Mouse (Mus musculus): ENCODE data around the gene Fgf10. TPM values are rescaled to one million over a fixed set of nuclear protein-coding genes. Genes with fewer than 3 reads are reported as not detected.

Fgf10 gene
- polyA plus RNA-seq, 1 experiment from 2014 or later = 0.67 TPM

- H3K27me3 ChIP-seq = no peaks in the 10 kb centered on the region
- no peak overlapping the region for H3K4me3 ChIP-seq (replicated peaks)
- 95% methylated on average over 2 of the region's 2 CpGs for WGBS
- no peak overlapping the region for H3K27ac ChIP-seq
- ATAC-seq = no peak
- no peaks in the 10 kb centered on the region for H3K9me3 ChIP-seq
- H3K36me3 ChIP-seq = no peaks in the 10 kb centered on the region
- H3K4me2 ChIP-seq (replicated peaks) = no peak overlapping the region
- H3K4me1 ChIP-seq (replicated peaks) = no peaks in the 10 kb centered on the region
- H3K9ac ChIP-seq (replicated peaks) = no peak overlapping the region
These were observed 23.5 kb downstream of the Fgf10 start for GRCm38 (mm10) chr13:118693049-118693448.

DNA sequence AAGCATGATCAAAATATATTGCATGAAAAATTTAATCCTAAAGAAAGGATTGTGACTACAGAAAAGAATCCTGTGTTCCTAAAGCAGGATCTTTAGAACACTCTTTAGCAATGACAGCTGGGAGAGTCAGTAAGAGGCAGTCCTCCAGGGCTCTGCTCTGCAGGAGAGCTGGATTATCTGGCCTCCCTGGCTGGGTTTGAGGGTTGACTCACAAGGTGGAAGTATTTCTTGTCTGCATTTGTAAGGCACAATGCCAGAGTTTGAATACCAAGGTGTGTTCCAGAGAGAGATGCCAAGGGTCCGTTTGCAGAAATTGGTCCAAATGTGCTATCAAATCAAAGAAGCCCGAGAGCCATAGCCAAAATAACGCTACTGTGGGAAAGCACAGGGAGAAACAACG is 25.5 kb downstream of the Fgf10 start:
- no peak for ATAC-seq
- no peaks in the 10 kb centered on the region for H3K27me3 ChIP-seq
- no peaks in the 10 kb centered on the region for H3K36me3 ChIP-seq
- H3K9ac ChIP-seq (replicated peaks) = no peak overlapping the region
- no peaks in the 10 kb centered on the region for H3K4me1 ChIP-seq (replicated peaks)
- no peak overlapping the region for H3K4me3 ChIP-seq (replicated peaks)
- no peak overlapping the region for H3K27ac ChIP-seq
- no peak overlapping the region for H3K4me2 ChIP-seq (replicated peaks)
- H3K9me3 ChIP-seq = no peaks in the 10 kb centered on the region
- 18% methylated on average over 4 of the region's 4 CpGs for WGBS

DNA sequence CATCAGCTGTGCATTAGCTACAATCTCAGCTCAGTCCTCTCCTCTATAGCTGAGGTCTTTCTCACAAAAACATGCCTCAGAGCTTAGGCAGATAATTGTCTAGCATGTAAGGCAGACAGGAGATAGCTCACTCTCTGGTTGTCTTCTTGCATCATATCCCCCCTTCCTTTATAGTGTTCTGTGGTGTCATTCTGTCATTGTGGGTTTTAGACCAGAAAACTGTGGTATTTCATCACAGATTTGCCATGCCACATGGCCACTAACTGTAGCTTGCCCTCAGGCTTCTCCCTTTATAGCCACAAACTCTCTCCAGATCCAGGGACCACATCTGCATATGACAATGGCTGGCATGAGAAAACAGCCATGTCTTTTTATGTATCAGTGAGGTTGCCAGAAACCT is 34.1 kb downstream of the Fgf10 start:
- no peak overlapping the region for H3K27ac ChIP-seq
- no peak overlapping the region for H3K9ac ChIP-seq (replicated peaks)
- no peaks in the 10 kb centered on the region for H3K9me3 ChIP-seq
- no peak overlapping the region for H3K4me3 ChIP-seq (replicated peaks)
- ATAC-seq = no peak
- no peaks in the 10 kb centered on the region for H3K4me1 ChIP-seq (replicated peaks)
- no peak overlapping the region for H3K4me2 ChIP-seq (replicated peaks)
- H3K27me3 ChIP-seq = no peaks in the 10 kb centered on the region
- no peaks in the 10 kb centered on the region for H3K36me3 ChIP-seq

- Histone ChIP-seq H3K27ac (no peak overlapping the region), H3K9me3 (no peaks in the 10 kb centered on the region), H3K9ac (replicated peaks) (no peak overlapping the region), H3K27me3 (no peaks in the 10 kb centered on the region), H3K4me2 (replicated peaks) (no peak overlapping the region), H3K4me3 (replicated peaks) (no peak overlapping the region), H3K4me1 (replicated peaks) (no peaks in the 10 kb centered on the region), H3K36me3 (no peaks in the 10 kb centered on the region)
- 78% methylated on average over 3 of the region's 3 CpGs for WGBS
- ATAC-seq = no peak
These were observed 36.1 kb downstream of the Fgf10 start for GRCm38 (mm10) chr13:118705716-118706115.

- no peak overlapping the region for H3K4me2 ChIP-seq (replicated peaks)
- H3K36me3 ChIP-seq = no peaks in the 10 kb centered on the region
- WGBS = 84% methylated on average over 1 of the region's 1 CpGs
- no peaks in the 10 kb centered on the region for H3K9me3 ChIP-seq
- no peak overlapping the region for H3K4me3 ChIP-seq (replicated peaks)
- H3K4me1 ChIP-seq (replicated peaks) = peaks cover 17% of the 10 kb centered on the region
- no peak overlapping the region for H3K9ac ChIP-seq (replicated peaks)
- H3K27ac ChIP-seq = no peak overlapping the region
- ATAC-seq = no peak
- peaks cover 19% of the 10 kb centered on the region for H3K27me3 ChIP-seq
These were observed 40.3 kb downstream of the Fgf10 start for GRCm38 (mm10) chr13:118709912-118710311.

DNA sequence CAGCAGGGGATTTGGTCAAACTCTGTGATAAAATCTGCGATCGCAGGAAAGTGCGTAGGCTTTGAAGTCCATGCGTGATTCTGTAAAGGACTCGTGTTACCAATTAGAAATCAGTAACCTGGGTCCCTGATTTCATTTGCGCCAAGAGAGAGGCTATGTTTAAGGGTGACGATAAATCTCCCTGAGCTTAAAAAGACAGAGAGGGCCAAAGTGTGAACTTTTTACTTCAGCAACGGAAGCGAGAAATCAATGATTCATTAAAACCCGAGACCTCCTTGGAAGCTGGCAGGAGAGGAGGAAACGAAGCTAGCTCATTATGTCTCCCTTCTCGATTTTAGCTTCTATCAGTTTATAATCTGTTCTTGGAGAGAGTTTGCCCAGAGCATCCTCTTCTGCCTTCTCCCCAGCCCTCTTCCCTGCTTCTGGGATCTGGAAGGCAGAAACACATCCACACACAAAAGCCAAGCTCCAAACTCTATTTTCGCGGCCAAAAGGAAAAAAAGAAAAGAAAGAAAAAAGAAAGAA is 44.1 kb downstream of the Fgf10 start:
- H3K36me3 ChIP-seq = no peaks in the 10 kb centered on the region
- peak overlapping the region; percentile 95 for H3K4me2 ChIP-seq (replicated peaks)
- no peak for ATAC-seq
- WGBS = 2% methylated on average over 14 of the region's 14 CpGs
- H3K27ac ChIP-seq = no peak overlapping the region
- no peaks in the 10 kb centered on the region for H3K9me3 ChIP-seq
- peaks cover 41% of the 10 kb centered on the region for H3K27me3 ChIP-seq
- H3K4me3 ChIP-seq (replicated peaks) = peak overlapping the region; percentile 55
- peaks cover 33% of the 10 kb centered on the region for H3K4me1 ChIP-seq (replicated peaks)
- H3K9ac ChIP-seq (replicated peaks) = 0 out of 2 replicates have a peak overlapping the region, but pooled peaks have one; percentile 10

- H3K4me2 ChIP-seq (replicated peaks) = peak overlapping the region; percentile 95
- H3K9ac ChIP-seq (replicated peaks) = peak overlapping the region; percentile 68
- H3K27me3 ChIP-seq = peaks cover 41% of the 10 kb centered on the region
- no peaks in the 10 kb centered on the region for H3K36me3 ChIP-seq
- ATAC-seq = peak; percentile 83
- peaks cover 33% of the 10 kb centered on the region for H3K4me1 ChIP-seq (replicated peaks)
- H3K9me3 ChIP-seq = no peaks in the 10 kb centered on the region
- peak overlapping the region; percentile 55 for H3K4me3 ChIP-seq (replicated peaks)
- under 1% methylated on average over 32 of the region's 36 CpGs for WGBS
- no peak overlapping the region for H3K27ac ChIP-seq
These were observed 44.9 kb downstream of the Fgf10 start for GRCm38 (mm10) chr13:118714284-118715065.

- ATAC-seq = peak; percentile 75
These were observed 45.8 kb downstream of the Fgf10 start for GRCm38 (mm10) chr13:118715066-118716018.

DNA sequence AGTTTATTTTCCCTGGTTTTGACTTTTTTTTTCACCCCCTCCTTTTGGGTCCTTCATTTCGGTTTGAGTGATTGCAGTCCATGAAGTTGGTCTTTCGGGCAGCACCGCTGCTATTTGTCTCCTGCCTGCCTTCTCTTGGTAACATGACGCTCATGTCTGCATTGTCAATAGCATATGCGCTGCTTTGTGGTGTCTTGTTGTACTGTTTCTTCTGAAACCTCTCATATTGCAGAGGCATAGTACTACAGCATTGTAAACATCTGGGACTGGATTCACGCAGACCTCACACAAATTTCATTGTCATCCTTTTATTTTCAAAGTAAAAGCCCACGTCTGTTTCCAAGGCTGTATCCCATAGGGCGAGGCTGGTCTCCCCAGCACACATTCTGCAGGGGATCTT is 46.7 kb downstream of the Fgf10 start:
- Histone ChIP-seq H3K9me3 (no peaks in the 10 kb centered on the region), H3K27me3 (peaks cover 41% of the 10 kb centered on the region), H3K4me3 (replicated peaks) (peak overlapping the region; percentile 55), H3K4me1 (replicated peaks) (peaks cover 33% of the 10 kb centered on the region), H3K4me2 (replicated peaks) (peak overlapping the region; percentile 95), H3K36me3 (no peaks in the 10 kb centered on the region), H3K27ac (no peak overlapping the region), H3K9ac (replicated peaks) (no peak overlapping the region)
- WGBS = 7% methylated on average over 8 of the region's 8 CpGs
- no peak for ATAC-seq

More at GRCm38 (mm10) chr13:118715066-118716018, 45.8 kb downstream of the Fgf10 start:
- Histone ChIP-seq H3K4me1 (replicated peaks) (peaks cover 33% of the 10 kb centered on the region), H3K27ac (no peak overlapping the region), H3K4me3 (replicated peaks) (peak overlapping the region; percentile 55), H3K9me3 (no peaks in the 10 kb centered on the region), H3K9ac (replicated peaks) (peak overlapping the region; percentile 44; the same call in 1 of the 2 replicates), H3K36me3 (no peaks in the 10 kb centered on the region), H3K4me2 (replicated peaks) (peak overlapping the region; percentile 95), H3K27me3 (peaks cover 41% of the 10 kb centered on the region)
- WGBS = 4% methylated on average over 31 of the region's 31 CpGs

GRCm38 (mm10) chr13:118716726-118717125 is 47.1 kb downstream of the Fgf10 start:
- Histone ChIP-seq H3K36me3 (no peaks in the 10 kb centered on the region), H3K9ac (replicated peaks) (no peak overlapping the region), H3K4me2 (replicated peaks) (peak overlapping the region; percentile 95), H3K27me3 (peaks cover 41% of the 10 kb centered on the region), H3K4me3 (replicated peaks) (no peak overlapping the region), H3K4me1 (replicated peaks) (peaks cover 33% of the 10 kb centered on the region), H3K9me3 (no peaks in the 10 kb centered on the region), H3K27ac (no peak overlapping the region)
- 32% methylated on average over 1 of the region's 1 CpGs for WGBS
- ATAC-seq = no peak

GRCm38 (mm10) chr13:118718396-118718795 is 48.8 kb downstream of the Fgf10 start:
- H3K27me3 ChIP-seq = peaks cover 29% of the 10 kb centered on the region
- H3K4me1 ChIP-seq (replicated peaks) = peaks cover 29% of the 10 kb centered on the region
- H3K9ac ChIP-seq (replicated peaks) = no peak overlapping the region
- no peaks in the 10 kb centered on the region for H3K36me3 ChIP-seq
- ATAC-seq = no peak
- WGBS = 47% methylated on average over 3 of the region's 3 CpGs
- H3K27ac ChIP-seq = no peak overlapping the region
- no peak overlapping the region for H3K4me3 ChIP-seq (replicated peaks)
- H3K9me3 ChIP-seq = no peaks in the 10 kb centered on the region
- H3K4me2 ChIP-seq (replicated peaks) = no peak overlapping the region

DNA sequence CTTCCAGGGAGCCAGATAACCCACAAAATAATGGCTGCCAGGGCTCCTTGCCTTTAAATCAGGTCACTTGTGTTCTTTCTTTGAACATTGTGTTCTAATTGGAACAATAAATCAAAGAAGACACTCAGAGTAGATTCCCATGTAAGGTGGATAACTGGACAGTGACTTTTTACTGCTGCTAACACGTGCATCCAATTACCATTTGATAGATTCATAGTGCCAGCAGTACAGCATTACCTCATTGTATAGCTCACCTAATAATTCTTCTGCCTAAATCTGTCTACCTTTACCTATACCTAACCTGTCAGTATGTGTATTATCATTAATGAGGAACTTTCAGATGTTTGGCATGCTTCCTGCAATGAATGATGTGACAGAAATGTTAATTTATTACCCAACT is 52.1 kb downstream of the Fgf10 start:
- Histone ChIP-seq H3K4me2 (replicated peaks) (no peak overlapping the region), H3K27me3 (peaks cover 4% of the 10 kb centered on the region; the same call in 1 of the 2 replicates), H3K36me3 (no peaks in the 10 kb centered on the region), H3K4me1 (replicated peaks) (no peaks in the 10 kb centered on the region), H3K9me3 (no peaks in the 10 kb centered on the region), H3K4me3 (replicated peaks) (no peak overlapping the region), H3K27ac (no peak overlapping the region), H3K9ac (replicated peaks) (no peak overlapping the region)
- no peak for ATAC-seq
- WGBS = 67% methylated on average over 1 of the region's 1 CpGs

Data from midbrain, embryonic 13.5 days (tissue).